Mouse (Mus musculus): ENCODE results near the gene Apol10a.
"Not testable (repeated sequence)": the region's sequence is repeated elsewhere in the genome, so short reads cannot be mapped to it uniquely, and the experiment has no call there.

Gene Apol10a

DNA sequence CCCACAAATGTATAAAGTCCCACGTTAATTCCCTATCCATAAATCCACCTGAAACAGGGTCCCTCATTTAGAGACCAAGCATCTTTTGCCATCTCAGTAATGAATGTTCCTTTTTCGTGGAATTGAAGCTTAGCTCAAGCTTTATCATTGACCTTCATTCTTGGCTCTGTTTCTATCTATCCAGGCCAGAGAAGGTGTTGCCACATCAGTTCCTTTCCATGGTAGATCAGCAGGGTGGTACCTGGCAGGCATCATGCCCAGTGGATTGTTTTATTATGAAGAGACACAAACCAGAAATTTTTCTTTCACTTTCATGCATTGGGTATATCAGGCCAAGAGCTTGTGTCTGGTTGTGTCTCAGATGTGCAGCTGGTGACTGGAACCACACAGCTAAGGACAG, at the start of gene Apol10a:
Apol10a (plus strand) TSS at position 355 of the 400 bp plus-strand sequence.
- not testable (repeated sequence) for DNase-seq (ENCODE audit: extremely low spot score, low read depth, low spot score)

DNA sequence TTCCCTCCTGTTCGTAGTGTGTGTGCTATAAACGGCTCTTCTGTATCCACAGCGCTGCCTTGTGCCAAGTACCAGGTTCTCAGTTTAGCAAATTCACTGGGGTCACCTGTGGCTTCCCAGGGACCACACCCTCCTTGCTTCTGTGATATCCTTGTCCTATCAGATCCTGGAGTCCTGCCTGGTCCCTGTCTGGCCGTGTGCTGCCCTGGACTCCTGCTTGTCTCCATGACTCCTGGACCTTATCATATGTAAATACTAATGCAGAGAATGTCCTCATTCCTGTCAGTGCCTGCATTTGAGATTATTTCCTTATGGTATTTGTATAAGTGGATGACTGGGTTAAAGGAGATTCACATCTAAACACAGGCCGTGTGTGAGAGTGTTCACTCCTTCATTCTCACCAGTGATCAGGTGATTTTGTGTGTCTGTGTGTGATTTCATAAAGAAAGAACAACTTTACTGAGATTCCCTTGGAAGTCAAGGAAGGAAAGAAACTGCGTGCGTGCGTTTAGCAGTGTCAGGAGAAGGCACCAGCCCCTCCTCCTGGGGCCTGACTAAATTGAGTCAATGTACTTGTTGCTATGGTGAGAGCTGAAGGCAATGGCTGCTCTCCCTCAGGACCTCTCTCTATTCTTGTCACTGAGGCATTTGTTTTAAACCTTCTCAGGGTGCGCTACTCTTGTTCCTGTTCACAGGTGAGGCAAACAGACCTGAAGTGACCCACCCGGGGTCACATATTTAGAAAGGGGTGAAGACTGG, 48.0 kb upstream of the Apol10a start:
- DNase-seq (ENCODE audit: extremely low spot score, low read depth, low spot score) = not testable (repeated sequence)

- not testable (repeated sequence) for DNase-seq (ENCODE audit: extremely low spot score, low read depth, low spot score)
Observed at GRCm38 (mm10) chr15:77444746-77445145, 32.1 kb upstream of the Apol10a start.

DNA sequence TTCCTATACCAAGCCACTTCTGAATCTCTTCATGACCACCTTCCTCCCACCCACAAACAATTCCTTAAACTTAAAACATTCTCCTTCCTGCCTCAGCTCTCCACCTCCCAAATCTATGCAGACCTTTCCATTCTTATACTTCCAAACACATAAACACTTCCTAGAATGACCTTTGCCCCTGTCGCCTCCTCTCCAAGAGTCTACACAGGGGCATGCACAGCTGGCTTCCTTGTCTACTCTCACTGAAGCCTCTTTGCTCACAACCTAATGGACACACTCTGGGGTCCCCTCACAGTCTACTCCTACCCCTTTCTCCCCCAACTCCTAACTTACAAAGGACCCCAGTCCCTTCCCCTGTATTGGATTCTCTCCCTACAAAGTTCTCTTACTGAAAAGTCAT, 31.2 kb upstream of the Apol10a start:
- DNase-seq (ENCODE audit: extremely low spot score, low read depth, low spot score) = not testable (repeated sequence)

DNA sequence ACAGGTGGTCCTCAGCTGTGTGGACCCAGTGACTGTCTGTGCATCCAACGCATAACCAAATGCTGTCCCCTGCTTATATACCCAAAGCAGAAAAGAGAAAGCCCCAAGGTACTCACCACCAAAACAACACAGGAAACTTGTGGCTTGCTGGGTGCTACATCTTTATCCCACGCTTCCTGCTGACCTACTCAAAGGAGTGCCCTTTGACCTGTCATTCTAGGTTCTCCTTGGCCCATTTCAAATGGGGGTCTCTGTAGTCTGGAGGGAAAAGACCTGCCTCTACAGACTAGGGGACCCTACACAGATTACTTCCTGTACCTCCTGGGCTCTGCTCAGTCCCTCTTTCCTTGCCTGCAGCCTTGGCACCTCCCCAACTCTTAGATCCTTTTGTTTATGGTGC, 29.5 kb upstream of the Apol10a start, which contains the start of gene Apol7b:
Apol7b (minus strand) TSS at position 101 of the 400 bp plus-strand sequence.
- not testable (repeated sequence) for DNase-seq (ENCODE audit: extremely low spot score, low read depth, low spot score)

- not testable (repeated sequence) for DNase-seq (ENCODE audit: extremely low spot score, low read depth, low spot score)
Observed at GRCm38 (mm10) chr15:77449927-77450326, 26.9 kb upstream of the Apol10a start.

GRCm38 (mm10) chr15:77474699-77475390, 2.0 kb upstream of the Apol10a start:
- not testable (repeated sequence) for DNase-seq (ENCODE audit: extremely low spot score, low read depth, low spot score)

DNA sequence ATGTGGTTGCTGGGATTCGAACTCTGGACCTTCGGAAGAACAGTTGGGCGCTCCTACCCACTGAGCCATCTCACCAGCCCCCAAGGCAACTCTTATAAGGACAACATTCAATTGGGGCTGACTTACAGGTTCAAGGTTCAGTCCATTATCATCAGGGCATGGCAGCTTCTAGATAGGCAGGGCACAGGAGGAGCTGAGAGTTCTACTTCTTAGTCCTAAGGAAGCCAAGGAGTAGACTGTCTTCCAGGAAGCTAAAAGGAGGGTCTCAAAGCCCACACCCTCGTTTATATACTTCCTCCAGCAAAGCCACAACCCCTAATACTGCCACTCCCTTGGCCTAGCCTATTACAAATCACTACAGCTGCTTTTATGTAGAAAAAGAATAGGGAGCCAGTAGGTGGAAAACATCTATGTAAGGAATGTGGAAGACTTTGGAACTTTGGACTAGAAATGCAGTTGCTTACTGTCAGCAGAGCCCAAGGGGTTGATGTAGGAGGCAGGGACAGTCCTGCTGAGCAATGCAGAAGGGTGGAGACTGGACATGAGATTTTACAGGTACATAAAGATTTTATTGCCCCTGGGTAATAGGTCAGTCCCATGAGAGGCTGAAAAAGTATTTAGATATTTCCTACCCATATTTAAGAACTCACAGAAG, 5.4 kb downstream of the Apol10a start:
- DNase-seq (ENCODE audit: extremely low spot score, low read depth, low spot score) = no peak

GRCm38 (mm10) chr15:77493181-77493580, 16.3 kb downstream of the Apol10a start:
- not testable (repeated sequence) for DNase-seq (ENCODE audit: extremely low spot score, low read depth, low spot score)

DNA sequence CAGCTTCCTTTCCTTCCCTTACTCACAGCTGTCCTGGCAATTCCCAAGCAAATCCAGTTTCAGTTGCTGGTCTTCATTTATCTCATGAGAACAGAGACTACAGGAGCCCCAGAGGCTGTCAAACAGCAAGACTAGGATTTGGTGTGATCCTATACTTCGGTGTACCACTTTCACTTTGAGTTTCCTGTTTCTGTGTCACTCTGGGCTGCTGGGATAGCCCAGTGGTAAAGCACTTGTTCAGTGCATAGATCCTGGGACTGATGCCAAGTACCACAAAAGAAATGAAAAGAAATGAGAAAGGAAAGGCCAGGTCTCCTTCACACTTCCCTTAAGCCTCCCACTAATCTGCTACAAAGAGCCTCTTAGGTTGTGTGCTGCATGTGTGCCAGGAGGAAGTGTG, 17.8 kb downstream of the Apol10a start:
- not testable (repeated sequence) for DNase-seq (ENCODE audit: extremely low spot score, low read depth, low spot score)

DNA sequence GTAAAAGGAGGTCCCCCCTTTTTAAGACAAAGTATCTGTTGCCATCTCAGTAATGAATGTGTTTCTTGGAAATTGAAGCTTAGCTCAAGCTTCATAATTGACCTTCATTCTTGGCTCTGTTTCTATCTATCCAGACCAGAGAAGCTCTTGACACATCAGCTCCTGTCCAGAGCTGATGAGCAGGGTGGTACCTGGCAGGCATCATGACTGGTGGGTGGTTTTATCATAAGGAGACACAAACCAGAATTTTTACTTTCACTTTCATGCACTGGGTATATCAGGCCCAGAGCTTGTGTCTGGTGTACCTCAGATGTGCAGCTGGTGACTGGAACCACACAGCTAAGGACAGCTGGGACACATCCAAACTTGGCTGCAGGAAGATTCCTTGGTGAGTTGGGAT, 31.1 kb downstream of the Apol10a start, which contains the start of gene Apol11a:
Apol11a (plus strand) TSS at position 306 of the 400 bp plus-strand sequence.
- not testable (repeated sequence) for DNase-seq (ENCODE audit: extremely low spot score, low read depth, low spot score)

GRCm38 (mm10) chr15:77520596-77520995, 43.7 kb downstream of the Apol10a start:
- DNase-seq (ENCODE audit: extremely low spot score, low read depth, low spot score) = not testable (repeated sequence)

GRCm38 (mm10) chr15:77523186-77523843, 46.5 kb downstream of the Apol10a start:
- not testable (repeated sequence) for DNase-seq (ENCODE audit: extremely low spot score, low read depth, low spot score)

DNA sequence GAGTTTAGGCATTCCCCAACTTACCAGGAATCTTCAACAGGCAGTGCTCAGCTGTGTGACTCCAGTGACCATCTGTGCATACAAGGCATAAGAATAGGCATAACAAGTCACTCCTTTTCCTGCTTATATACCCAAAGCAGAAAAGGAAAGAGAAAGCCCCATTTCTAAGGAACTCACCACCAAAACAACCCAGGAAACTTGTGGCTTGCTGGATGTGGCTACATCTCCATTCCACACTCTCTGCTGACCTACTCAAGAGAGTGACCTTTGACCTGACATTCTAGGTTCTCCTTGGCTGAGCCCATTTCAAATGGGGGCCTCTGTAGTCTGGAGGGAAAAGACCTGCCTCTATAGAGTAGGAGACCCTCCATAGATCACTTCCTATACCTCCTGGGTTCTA, 56.4 kb downstream of the Apol10a start, which contains the start of gene Apol7c:
Apol7c (minus strand) TSS at position 101 of the 400 bp plus-strand sequence.
- DNase-seq (ENCODE audit: extremely low spot score, low read depth, low spot score) = no peak

DNA sequence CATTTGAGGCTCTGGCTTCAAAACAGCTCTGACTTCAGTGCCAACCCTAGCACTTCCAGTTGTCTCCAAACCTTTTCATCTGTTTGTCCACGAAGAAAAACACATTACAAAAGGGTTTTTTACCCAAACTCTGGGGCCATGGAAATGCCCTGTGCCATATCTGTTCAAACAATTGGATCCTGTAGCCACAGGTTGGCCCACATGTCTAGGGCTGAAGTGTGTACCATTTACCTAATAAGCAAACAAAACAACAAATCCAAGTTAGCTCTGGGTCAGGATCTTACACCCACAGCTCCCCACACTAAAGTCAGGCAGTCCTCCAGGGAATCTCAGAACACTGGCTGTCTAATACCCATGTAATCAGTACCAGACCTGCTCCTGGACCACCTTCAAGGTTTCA, 62.4 kb downstream of the Apol10a start:
- DNase-seq (ENCODE audit: extremely low spot score, low read depth, low spot score) = not testable (repeated sequence)

Measured in hindlimb bud, embryonic 11.5 days (tissue).